Mouse (Mus musculus) skeletal muscle tissue, adult 2 months (tissue): ENCODE data around the gene Zyg11b.

Experiments
- DNase-seq: peaks from one replicate; pipeline ENCODE4 v3.0.0-alpha.2; 2012; ENCODE audit warnings: low read depth, low spot score

Zyg11b gene

GRCm38 (mm10) chr4:108300670-108301373 lies at the start of gene Zyg11b:
Gene Zyg11b, minus strand, starts transcription at chr4:108301096.
- DNase-seq = peak; percentile 94

DNA sequence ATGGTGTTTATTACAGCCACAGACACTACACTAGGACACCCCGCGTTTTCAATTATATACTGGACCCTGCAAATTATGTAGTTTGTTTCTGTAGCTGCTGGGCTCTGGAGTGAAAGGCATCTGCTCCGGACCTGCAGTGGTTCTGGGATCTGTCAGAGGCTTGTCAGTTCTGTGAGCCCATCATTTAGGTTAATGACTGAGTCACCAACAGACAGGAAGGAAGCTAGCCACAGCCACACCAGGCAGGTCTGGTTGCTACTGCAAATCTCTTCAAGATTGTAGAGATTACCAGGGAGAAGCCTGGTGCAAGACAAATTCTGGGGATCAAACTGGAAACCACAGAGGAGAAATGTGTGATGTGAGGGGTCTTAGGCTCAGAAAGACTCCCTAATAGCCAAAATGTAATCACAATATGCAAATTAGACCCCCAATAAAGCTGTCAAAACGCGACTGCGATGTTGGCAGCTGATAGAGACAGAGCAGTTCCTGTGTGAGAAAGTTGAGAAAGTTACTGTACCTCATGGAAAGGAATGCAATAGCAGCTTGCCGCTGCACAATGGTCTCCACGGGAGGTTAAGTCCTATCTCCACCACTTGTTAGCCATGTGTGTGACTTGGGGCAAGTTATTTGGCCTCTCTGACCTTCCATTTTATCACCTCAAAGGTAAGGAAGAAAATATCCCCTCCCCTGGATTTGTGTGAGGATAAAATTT lies 49.1 kb upstream of the Zyg11b start:
- DNase-seq = no peak

DNA sequence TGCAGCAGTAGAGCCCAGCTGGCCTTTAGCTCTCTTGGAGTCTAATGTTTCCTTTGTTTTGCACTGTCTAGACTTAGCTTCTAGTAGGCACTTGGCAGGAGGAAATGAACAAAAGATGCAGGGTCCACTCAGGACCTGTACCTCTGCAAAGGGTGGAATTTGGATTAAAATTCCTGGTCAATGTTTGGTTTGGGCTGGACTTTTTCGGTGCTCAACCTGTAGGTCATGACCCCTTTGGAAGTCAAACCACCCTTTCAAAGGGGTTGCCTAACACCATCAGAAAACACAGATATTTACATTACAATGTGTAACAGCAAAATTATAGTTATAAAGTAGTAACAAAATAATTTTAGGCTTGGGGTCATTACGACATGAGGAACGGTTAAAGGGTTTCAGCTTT lies 48.2 kb upstream of the Zyg11b start:
- no peak for DNase-seq

GRCm38 (mm10) chr4:108348256-108348875 lies 47.5 kb upstream of the Zyg11b start:
- peak; percentile 93 for DNase-seq

- peak; percentile 52 for DNase-seq
These were observed 46.2 kb upstream of the Zyg11b start for GRCm38 (mm10) chr4:108347111-108347510.

DNA sequence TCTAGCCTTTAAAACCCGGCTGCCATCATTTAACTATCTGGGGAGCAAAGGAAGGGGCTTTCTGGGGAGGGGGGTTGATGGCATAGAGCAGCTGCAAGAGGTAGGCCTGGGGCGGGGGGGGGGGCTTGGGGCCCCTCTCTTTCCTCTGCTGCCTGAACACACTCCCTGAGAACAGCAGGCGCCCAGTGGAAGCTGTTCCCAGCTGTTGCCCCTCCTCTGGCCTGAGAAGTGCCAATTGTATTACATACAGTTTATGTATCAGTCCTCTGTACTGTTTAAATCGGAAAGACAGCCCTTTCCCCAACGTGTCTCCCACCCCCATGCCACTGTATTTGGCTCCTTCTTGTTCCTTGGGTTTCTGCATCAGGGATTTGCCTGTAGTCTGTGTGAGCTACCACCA lies 44.9 kb upstream of the Zyg11b start:
- DNase-seq = no peak

DNA sequence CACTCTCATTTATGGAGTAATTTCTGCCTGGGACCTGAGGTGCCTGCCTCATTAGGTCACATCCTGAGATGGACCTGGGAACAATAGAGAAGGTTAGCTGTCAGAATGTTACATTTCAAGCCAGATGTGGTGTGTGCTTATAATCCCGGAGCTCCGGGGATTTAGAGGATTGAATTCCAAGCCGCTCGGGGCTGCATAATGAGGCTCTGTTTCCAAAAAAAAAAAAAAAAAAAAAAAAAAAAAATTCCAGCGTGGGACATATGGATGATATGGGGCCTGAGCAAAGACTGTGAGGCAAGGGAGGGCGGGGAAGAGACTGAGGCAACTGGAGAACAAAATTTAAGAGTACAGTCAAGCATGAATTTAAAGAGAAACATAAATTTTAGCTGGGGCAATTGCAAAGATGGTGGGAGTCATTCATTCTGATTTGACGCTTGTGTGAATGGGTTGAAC lies 43.8 kb upstream of the Zyg11b start:
- DNase-seq = no peak

DNA sequence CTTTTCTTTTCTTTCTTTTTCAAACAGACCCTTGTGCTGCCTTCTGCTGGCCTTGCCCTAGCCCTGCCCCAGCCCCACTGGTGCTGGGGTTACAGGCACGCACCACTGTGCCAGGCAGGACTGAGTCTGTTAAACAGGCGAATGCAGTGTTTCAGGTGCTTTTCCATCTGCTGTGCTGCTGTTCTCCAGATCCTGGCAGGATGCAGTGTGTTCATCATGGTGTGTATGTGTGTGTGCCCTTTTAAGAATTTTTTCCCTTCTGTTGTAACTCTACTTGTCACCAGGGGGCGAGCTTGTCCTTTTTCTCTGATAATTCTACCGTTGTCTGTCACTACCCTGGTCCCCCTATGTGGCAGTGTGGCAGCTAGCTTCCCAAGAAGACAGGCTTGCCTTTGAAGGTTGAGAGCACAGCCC lies 38.4 kb upstream of the Zyg11b start:
- DNase-seq = peak; percentile 57

DNA sequence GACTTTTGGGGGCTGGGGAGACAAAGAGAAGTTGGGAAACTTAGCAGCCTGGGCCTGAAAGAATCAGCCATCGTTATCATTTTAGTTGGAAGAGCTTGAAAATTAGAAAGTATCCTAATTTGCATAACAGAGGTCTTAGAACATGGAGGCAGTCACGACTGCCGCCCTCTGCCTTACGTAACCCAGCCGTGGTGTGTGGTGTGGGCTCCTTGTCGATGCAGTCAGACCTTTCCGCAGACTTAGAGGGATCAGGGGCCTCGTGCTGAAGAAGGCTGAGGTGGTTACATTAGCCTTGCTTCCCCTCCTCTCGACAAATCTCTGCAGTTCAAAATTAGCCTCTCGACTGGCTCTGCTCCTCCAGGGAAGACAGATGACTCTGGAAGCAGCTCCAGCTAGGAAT lies 37.9 kb upstream of the Zyg11b start:
- DNase-seq = no peak

- DNase-seq = no peak
These were observed 37.4 kb upstream of the Zyg11b start for GRCm38 (mm10) chr4:108338321-108338733.

- DNase-seq = no peak
These were observed 36.9 kb upstream of the Zyg11b start for GRCm38 (mm10) chr4:108337817-108338216.

DNA sequence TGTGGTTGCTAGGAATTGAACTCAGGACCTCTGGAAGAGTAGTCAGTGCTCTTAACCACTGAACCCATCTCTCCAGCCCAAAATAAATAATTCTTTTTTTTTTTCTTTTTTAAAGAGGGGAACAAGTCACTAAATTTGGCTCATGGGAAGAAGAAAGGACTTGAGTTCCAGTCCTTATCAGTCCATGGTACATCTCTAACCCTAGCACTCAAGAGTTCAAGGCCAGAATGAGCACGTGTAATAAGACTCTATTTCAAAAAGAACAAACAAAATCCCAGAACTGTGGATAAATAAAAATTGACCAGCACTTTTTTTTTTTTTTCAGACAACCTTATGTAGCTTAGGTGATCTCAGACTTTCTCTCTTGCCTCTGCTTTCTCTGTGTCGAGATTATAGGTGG lies 35.9 kb upstream of the Zyg11b start:
- no peak for DNase-seq

- DNase-seq = no peak
These were observed 34.5 kb upstream of the Zyg11b start for GRCm38 (mm10) chr4:108335413-108335812.

GRCm38 (mm10) chr4:108332041-108332440 lies 31.1 kb upstream of the Zyg11b start:
- no peak for DNase-seq

- no peak for DNase-seq
These were observed 28.9 kb upstream of the Zyg11b start for GRCm38 (mm10) chr4:108329840-108330239.

DNA sequence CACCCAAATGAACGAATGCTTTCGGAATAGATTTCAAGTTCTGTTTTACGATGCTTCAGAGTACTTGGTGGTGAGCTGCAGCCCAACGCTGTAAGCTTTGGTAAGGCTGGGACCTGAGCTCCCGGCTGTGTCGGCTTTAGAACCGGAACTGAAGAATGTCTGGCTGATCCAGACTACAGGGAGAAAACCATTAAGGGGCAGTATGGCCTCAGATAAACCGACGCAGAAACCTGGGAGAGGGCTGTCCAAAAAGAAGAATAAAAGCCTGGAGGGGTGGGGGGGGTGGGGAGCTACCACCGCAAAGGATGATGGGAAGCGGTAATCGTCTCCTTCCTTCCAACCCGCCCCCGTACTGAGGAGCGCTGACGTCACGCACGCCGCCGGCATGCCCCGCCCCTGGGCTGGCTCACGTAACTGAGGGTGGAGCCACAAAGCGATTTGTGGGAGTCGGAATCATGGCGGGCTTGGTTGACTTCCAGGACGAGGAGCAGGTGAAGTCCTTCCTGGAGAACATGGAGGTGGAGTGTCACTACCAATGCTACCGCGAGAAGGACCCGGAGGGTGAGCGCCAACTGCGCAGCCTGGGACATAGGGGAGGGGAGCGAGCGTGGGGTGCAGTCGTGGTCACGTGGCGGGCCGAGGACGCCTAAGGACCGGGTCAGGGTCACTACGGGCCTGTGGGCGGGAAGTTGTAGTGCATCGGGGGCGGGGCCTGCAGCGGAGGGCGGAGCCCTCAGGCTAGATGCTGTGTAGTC lies 27.0 kb upstream of the Zyg11b start, which contains the start of gene Coa7:
TSS of gene Coa7 (plus strand) at position 411 of the 755 bp plus-strand sequence.
- peak; percentile 97 for DNase-seq

- DNase-seq = peak; percentile 73
These were observed 26.2 kb upstream of the Zyg11b start for GRCm38 (mm10) chr4:108327071-108327579.

- no peak for DNase-seq
These were observed 22.7 kb upstream of the Zyg11b start for GRCm38 (mm10) chr4:108323588-108323987.

DNA sequence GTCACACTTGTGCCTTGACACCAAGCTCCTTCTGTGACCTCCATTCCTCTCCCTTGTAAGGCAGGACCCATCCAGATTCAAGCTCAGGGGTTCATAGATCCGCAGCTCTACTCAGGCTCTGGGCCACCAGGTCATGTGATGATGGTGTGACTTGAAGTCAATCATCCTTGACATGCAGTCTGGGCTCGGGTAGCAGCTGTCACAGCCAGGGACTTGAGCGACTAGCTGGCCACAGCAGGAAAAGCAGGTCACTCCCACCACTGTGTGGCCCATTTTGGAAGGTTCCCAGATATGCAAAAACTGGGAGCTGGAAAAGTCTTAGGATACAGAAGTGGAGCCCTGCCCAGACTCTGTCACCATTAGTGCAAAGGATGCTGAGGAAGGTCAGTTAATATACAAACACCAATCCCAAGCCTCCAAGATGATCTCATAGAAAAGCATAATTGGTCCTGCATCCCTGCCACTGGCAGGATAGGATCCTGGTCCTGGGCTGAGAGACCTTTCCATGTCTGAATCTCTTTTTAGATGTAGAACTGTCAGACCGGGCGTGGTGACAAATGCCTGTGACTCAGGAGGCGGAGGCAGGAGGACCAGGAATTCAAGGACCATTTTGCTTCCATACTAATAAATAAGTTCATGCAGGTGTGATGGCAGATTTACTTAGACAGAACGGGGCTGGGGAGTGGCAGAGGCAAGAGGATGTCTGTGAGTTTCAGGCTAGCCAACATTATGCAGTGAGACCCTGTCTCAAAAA lies 19.9 kb upstream of the Zyg11b start:
- DNase-seq = peak; percentile 62

DNA sequence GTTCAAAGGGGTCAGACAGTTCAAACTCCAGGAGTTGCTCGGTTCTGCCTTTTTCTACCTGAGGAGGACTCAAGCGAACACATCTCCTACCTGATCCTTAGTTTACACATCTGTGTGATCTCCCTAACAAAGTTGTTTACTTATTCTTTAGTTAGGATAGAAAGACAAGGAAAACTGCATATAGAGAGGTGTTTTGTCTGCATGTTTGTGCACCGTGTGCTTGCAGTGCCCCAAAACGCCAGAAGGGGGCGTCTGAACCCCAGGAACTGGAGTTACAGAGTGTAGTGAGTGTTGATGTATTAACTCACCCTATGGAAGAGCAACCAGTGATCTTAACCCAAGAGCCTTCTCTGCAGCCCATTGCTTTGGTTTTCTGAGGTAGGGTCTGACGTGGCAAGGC lies 18.9 kb upstream of the Zyg11b start:
- no peak for DNase-seq
